Comparison of ENCODE assay signal across 17 mouse cellular contexts in the genomic region with DNA sequence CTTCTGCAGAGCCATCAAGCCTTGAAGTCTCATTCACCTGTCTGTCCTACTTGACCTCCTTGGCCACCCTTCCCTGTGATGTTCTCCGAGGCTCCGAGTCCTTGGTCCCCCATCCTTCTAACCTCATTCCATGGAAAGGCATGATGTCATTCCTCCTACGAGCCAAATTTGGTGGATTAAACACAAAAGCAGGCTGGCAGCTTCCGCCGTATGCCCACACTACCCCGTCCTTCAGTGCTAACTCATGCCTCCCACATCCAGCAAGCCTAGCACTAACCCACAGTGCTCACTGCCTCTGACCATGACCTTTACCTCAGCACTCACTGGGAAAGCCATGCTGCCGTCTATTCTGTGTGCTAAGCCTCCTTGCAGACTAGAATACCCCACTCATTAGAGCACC. TPM values are rescaled to one million over a fixed set of nuclear protein-coding genes. Genes with fewer than 3 reads are reported as not detected.
DNase-seq lines count a peak whose midpoint lies in the region; ATAC-seq lines count a peak whose summit lies in the region.
"Had no signal": no experiment of that assay in that cellular context is flagged by ENCODE, and none has a peak within 500 bp of the region (broad histone marks: within the 10 kb centered on the region; RNA-seq: fewer than 3 reads in every experiment).

No protein-coding gene starts in this region.

- ATAC-seq in frontal cortex, adult (ENCODE audit: low TSS enrichment), result peak; percentile 45
- ATAC-seq: liver, postnatal 0 days; lung, postnatal 0 days had no signal

- intact Hi-C loops in left cerebral cortex, postnatal 25 days (cut with DNase I), result loop anchor here (5.0 to 10.0 kb wide), 2 partner anchors 55 to 273 kb away; a partner anchor contains a TSS

- DNase-seq in adrenal gland, adult 2 months, result peak; percentile 68
- DNase-seq in adrenal gland, postnatal 4 days (ENCODE audit: low spot score in 2 of 2), result no peak
- no peak for DNase-seq in frontal cortex, postnatal 25 days (ENCODE audit: low spot score in 2 of 2)
- DNase-seq in right cerebral cortex, adult 2 months (ENCODE audit: low spot score in 2 of 2), result peak; percentile 57 to 60
- no peak for DNase-seq in right cerebral cortex, postnatal 10 days (ENCODE audit: low spot score in 2 of 2)
- peak; percentile 32 to 87 for DNase-seq in left cerebral cortex, postnatal 25 days (ENCODE audit: low spot score in 2 of 2)
- no peak for DNase-seq in ovary, postnatal 10 days (ENCODE audit: low spot score)
- DNase-seq: cerebellum, adult 18-20 months; cerebellum, postnatal 36 days; gastrocnemius, adult 2 months; heart, postnatal 36 days; kidney, adult 2 months; liver, postnatal 0 days; thymus, adult 2 months; thymus, postnatal 4 days had no signal

RNA-seq across cellular contexts. Expression of a gene that starts 8.0 kb away (rescaled TPM):
- 10 to 100 TPM; 29.1 to 48.4 TPM for total RNA-seq in adrenal gland, adult 2 months (2021)
- polyA plus RNA-seq in adrenal gland, adult 2 months (2012; rRNA removed), result 13.5 and 16.5 TPM in 2 replicates
- total RNA-seq in adrenal gland, postnatal 4 days (2021), result 10 to 100 TPM; 49.4 to 49.5 TPM
- 10 to 100 TPM; 39.0 to 42.1 TPM for total RNA-seq in left cerebral cortex, postnatal 25 days (2021)

Comparison
In these comparisons a context has a peak if more than half of its experiments do, and no peak if none do; other contexts are left out.
1. DNase-seq: peak in adrenal gland, adult 2 months (single experiment), right cerebral cortex, adult 2 months (2 of 2) and left cerebral cortex, postnatal 25 days (2 of 2); none in adrenal gland, postnatal 4 days (0 of 2), frontal cortex, postnatal 25 days (0 of 2), right cerebral cortex, postnatal 10 days (0 of 2) and ovary, postnatal 10 days (single experiment).